Comparison of ENCODE assay signal across 10 mouse cellular contexts in genomic region chr4:120189941-120190340, GRCm38 (mm10). TPM values are rescaled to one million over a fixed set of nuclear protein-coding genes. Genes with fewer than 3 reads are reported as not detected.
DNase-seq lines count a peak whose midpoint lies in the region; ATAC-seq and TF ChIP-seq lines count a peak whose summit lies in the region.
"Had no signal": no experiment of that assay in that cellular context is flagged by ENCODE, and none has a peak within 500 bp of the region (broad histone marks: within the 10 kb centered on the region; RNA-seq: fewer than 3 reads in every experiment).

No protein-coding gene starts in this region.

- H3K9ac ChIP-seq in forebrain, embryonic 13.5 days = no peak overlapping the region
- no peak overlapping the region for H3K9ac ChIP-seq in intestine, postnatal 0 days (ENCODE audit: low read depth, low read length)

- no peak overlapping the region for H3K4me3 ChIP-seq in forebrain, embryonic 13.5 days
- H3K4me3 ChIP-seq in intestine, postnatal 0 days (ENCODE audit: low read depth, low read length) = no peak overlapping the region

- no peaks in the 10 kb centered on the region for H3K9me3 ChIP-seq in forebrain, embryonic 13.5 days (replicated peaks)
- H3K9me3 ChIP-seq in intestine, postnatal 0 days (ENCODE audit: control insufficient read depth) = no peaks in the 10 kb centered on the region

- H3K36me3 ChIP-seq in forebrain, embryonic 13.5 days (ENCODE audit: poor library complexity, severe bottlenecking) = no peaks in the 10 kb centered on the region
- no peaks in the 10 kb centered on the region for H3K36me3 ChIP-seq in intestine, postnatal 0 days (ENCODE audit: control insufficient read depth, insufficient read depth)

- H3K27ac ChIP-seq in forebrain, embryonic 13.5 days = peak overlapping the region; percentile 80
- no peak overlapping the region for H3K27ac ChIP-seq in intestine, postnatal 0 days (ENCODE audit: low read depth, low read length)

- ATAC-seq in forebrain, embryonic 13.5 days = peak; percentile 76
- ATAC-seq in intestine, postnatal 0 days = no peak

- peaks cover 27% of the 10 kb centered on the region for H3K4me1 ChIP-seq in forebrain, embryonic 13.5 days
- peaks cover 15% of the 10 kb centered on the region; the same call in 1 of the 2 replicates for H3K4me1 ChIP-seq in intestine, postnatal 0 days (replicated peaks; ENCODE audit: control insufficient read depth, insufficient read depth, low read length)

- no peak overlapping the region for H3K4me2 ChIP-seq in forebrain, embryonic 13.5 days
- H3K4me2 ChIP-seq in intestine, postnatal 0 days (replicated peaks; ENCODE audit: low read depth) = no peak overlapping the region

- 8% methylated on average over 2 of the region's 2 CpGs for WGBS in forebrain, embryonic 13.5 days
- WGBS in intestine, postnatal 0 days = 26% methylated on average over 2 of the region's 2 CpGs

- no peak for TF ChIP-seq CTCF in intestine, postnatal 0 days (IDR thresholded peaks at IDR 0.05; ENCODE audit: low read depth)

- no peaks in the 10 kb centered on the region for H3K27me3 ChIP-seq in forebrain, embryonic 13.5 days
- no peaks in the 10 kb centered on the region for H3K27me3 ChIP-seq in intestine, postnatal 0 days (replicated peaks; ENCODE audit: control insufficient read depth, insufficient read depth, low read length)

- DNase-seq in embryo, embryonic 11 days = peak; percentile 27
- DNase-seq in embryo, embryonic 10.5 days (ENCODE audit: low spot score) = no peak
- peak; percentile 81 for DNase-seq in layer of hippocampus, adult 9-11 months
- DNase-seq in right cerebral cortex, adult 2 months (ENCODE audit: low spot score in 2 of 2) = peak; percentile 34 to 37
- no peak for DNase-seq in adrenal gland, adult 18-20 months (ENCODE audit: low spot score in 2 of 2)
- no peak for DNase-seq in kidney, postnatal 4 days

RNA-seq across cellular contexts. Expression of gene Edn2, which starts 28.9 kb away (rescaled TPM):
- polyA plus RNA-seq in forebrain, embryonic 13.5 days (2015; fragmentation: Nextera tagmentation; extraction: Ambion mirVana) = 0.18 and 0.31 TPM in 2 replicates
- under 1 TPM in 1 of 2 experiments, not detected in 1; 0.26 TPM for total RNA-seq in adrenal gland, adult 18-20 months (2021)
- polyA plus RNA-seq in intestine, postnatal 0 days (2015; fragmentation: Nextera tagmentation; extraction: Ambion mirVana) = 4.7 and 5.6 TPM in 2 replicates
- total RNA-seq: heart, postnatal 25 days had no signal
- polyA plus RNA-seq: testis, adult 2 months had no signal

Comparison
In these comparisons a context has a peak if more than half of its experiments do, and no peak if none do; other contexts are left out.
1. DNase-seq: peak in embryo, embryonic 11 days (single experiment), layer of hippocampus, adult 9-11 months (single experiment) and right cerebral cortex, adult 2 months (2 of 2); none in embryo, embryonic 10.5 days (single experiment), adrenal gland, adult 18-20 months (0 of 2) and kidney, postnatal 4 days (0 of 2).